Mouse (Mus musculus) CH12.LX (cell line): Measurements from ENCODE around the gene Artn. TPM values are rescaled to one million over a fixed set of nuclear protein-coding genes. Genes with fewer than 3 reads are reported as not detected.

Experiments
- DNase-seq: peaks from one replicate; pipeline ENCODE4 v3.0.0-alpha.2; 2013; ENCODE audit errors: extremely low read depth
- H3K27ac ChIP-seq: 2 replicates; pipeline ENCODE4 v1.5.1; 2012; ENCODE audit warnings: low read depth, mild to moderate bottlenecking, control low read depth, moderate library complexity; ENCODE audit not compliant: insufficient read depth
- H3K27me3 ChIP-seq: replicated peaks from 2 replicates; pipeline ENCODE3; 2012; ENCODE audit warnings: inconsistent platforms
- H3K36me3 ChIP-seq, 2 experiments: replicated peaks in 1 of 2; 2 replicates each; pipeline versions ENCODE3 to v1.6.1; 2012; ENCODE audit warnings: inconsistent platforms in 1 of 2, low read length in 1 of 2, mild to moderate bottlenecking in 1 of 2, mixed read lengths in 1 of 2, moderate library complexity in 1 of 2; ENCODE audit not compliant: control insufficient read depth in 1 of 2, insufficient read depth in 1 of 2
- H3K4me1 ChIP-seq, 2 experiments: 2 replicates each; pipeline ENCODE4 v1.6.1; 2012; ENCODE audit warnings: inconsistent platforms in 1 of 2, moderate library complexity in 1 of 2; ENCODE audit not compliant: insufficient read depth in 2 of 2, control insufficient read depth in 1 of 2
- H3K4me2 ChIP-seq: 2 replicates; pipeline ENCODE4 v1.6.1; 2012; ENCODE audit warnings: low read depth, mild to moderate bottlenecking, control low read depth; ENCODE audit not compliant: poor library complexity, insufficient read depth, severe bottlenecking
- H3K4me3 ChIP-seq, 3 experiments: fragments of 150-350 bp in 1 of 3; sonication (generic) in 1 of 3; replicated peaks in 1 of 3; 2 replicates each; pipeline versions ENCODE3 to v1.5.1; 2011 to 2012; ENCODE audit warnings: low read depth in 2 of 3, low read length in 2 of 3, mild to moderate bottlenecking in 2 of 3, moderate library complexity in 2 of 3, control low read depth in 1 of 3, improper control_type of control experiment in 1 of 3, inconsistent platforms in 1 of 3, mixed read lengths in 1 of 3; ENCODE audit not compliant: poor library complexity in 1 of 3
- H3K79me2 ChIP-seq: replicated peaks from 2 replicates; pipeline ENCODE4 v1.6.1; 2012; ENCODE audit warnings: mild to moderate bottlenecking, moderate library complexity; ENCODE audit not compliant: control insufficient read depth, poor library complexity, insufficient read depth, severe bottlenecking; ENCODE audit errors: extremely low read depth
- H3K9ac ChIP-seq: 2 replicates; pipeline ENCODE4 v1.6.1; 2012; ENCODE audit warnings: low read depth, mild to moderate bottlenecking, control low read depth, moderate library complexity; ENCODE audit not compliant: insufficient read depth
- H3K9me3 ChIP-seq: replicated peaks from 2 replicates; pipeline ENCODE3; 2012; ENCODE audit warnings: low read length, inconsistent platforms, mixed read lengths
- CHD1 ChIP-seq: IDR thresholded peaks from 2 replicates; pipeline ENCODE4 v1.6.1; 2012; ENCODE audit warnings: low read depth, low read length, improper control_type of control experiment, inconsistent platforms
- CHD2 ChIP-seq: IDR thresholded peaks from 2 replicates; pipeline ENCODE4 v1.6.1; 2011; ENCODE audit warnings: low read length, improper control_type of control experiment
- E2F4 ChIP-seq: IDR thresholded peaks from 2 replicates; pipeline ENCODE4 v1.6.1; 2011; ENCODE audit warnings: low read depth, low read length, improper control_type of control experiment; ENCODE audit not compliant: insufficient replicate concordance
- ELF1 ChIP-seq: IDR thresholded peaks from 2 replicates; pipeline ENCODE4 v1.6.1; 2014; ENCODE audit warnings: low read depth, mild to moderate bottlenecking, inconsistent platforms, low read length, improper control_type of control experiment
- ETS1 ChIP-seq: conservative IDR thresholded peaks from 2 replicates; pipeline ENCODE4 v1.6.1; 2012; ENCODE audit warnings: low read depth, mild to moderate bottlenecking, inconsistent platforms, low read length, improper control_type of control experiment, moderate library complexity
- GABPA ChIP-seq: IDR thresholded peaks from 2 replicates; pipeline ENCODE4 v1.6.1; 2012; ENCODE audit warnings: low read depth, low read length, improper control_type of control experiment, inconsistent platforms; ENCODE audit not compliant: insufficient replicate concordance
- IRF4 ChIP-seq: IDR thresholded peaks from 2 replicates; pipeline ENCODE4 v1.6.1; 2014; ENCODE audit warnings: low read depth, mild to moderate bottlenecking, inconsistent platforms, low read length, improper control_type of control experiment
- JUN ChIP-seq: IDR thresholded peaks from 2 replicates; pipeline ENCODE4 v1.6.1; 2011; ENCODE audit warnings: low read depth, mild to moderate bottlenecking, low read length, improper control_type of control experiment, moderate library complexity; ENCODE audit not compliant: insufficient read depth
- JUND ChIP-seq: conservative IDR thresholded peaks from 2 replicates; pipeline ENCODE4 v1.6.1; 2011; ENCODE audit warnings: low read depth, low read length, improper control_type of control experiment
- MYC ChIP-seq: IDR thresholded peaks from 2 replicates; pipeline ENCODE4 v1.6.1; 2011; ENCODE audit warnings: low read depth, mild to moderate bottlenecking, improper control_type of control experiment, low read length
- NELFE ChIP-seq: IDR thresholded peaks from 2 replicates; pipeline ENCODE4 v1.6.1; 2011; ENCODE audit warnings: low read depth, low read length, improper control_type of control experiment
- PAX5 ChIP-seq: IDR thresholded peaks from 2 replicates; pipeline ENCODE4 v1.6.1; 2012; ENCODE audit warnings: low read length, inconsistent platforms, mixed read lengths
- RAD21 ChIP-seq: IDR thresholded peaks from 2 replicates; pipeline ENCODE4 v1.6.1; 2011; ENCODE audit warnings: low read depth, mild to moderate bottlenecking, low read length, improper control_type of control experiment, moderate library complexity
- RCOR1 ChIP-seq: conservative IDR thresholded peaks from 2 replicates; pipeline ENCODE4 v1.6.1; 2012; ENCODE audit warnings: low read depth, mild to moderate bottlenecking, inconsistent platforms, low read length, improper control_type of control experiment
- TCF12 ChIP-seq: IDR thresholded peaks from 2 replicates; pipeline ENCODE4 v1.6.1; 2014; ENCODE audit warnings: low read depth, mild to moderate bottlenecking, inconsistent platforms, low read length, improper control_type of control experiment
- USF1 ChIP-seq: IDR thresholded peaks from 2 replicates; pipeline ENCODE4 v1.6.1; 2014; ENCODE audit warnings: low read depth, mild to moderate bottlenecking, inconsistent platforms, low read length, improper control_type of control experiment
- USF2 ChIP-seq: conservative IDR thresholded peaks from 2 replicates; pipeline ENCODE4 v1.6.1; 2011; ENCODE audit warnings: low read depth, low read length, improper control_type of control experiment
- ZC3H11A ChIP-seq: IDR thresholded peaks from 2 replicates; pipeline ENCODE4 v1.6.1; 2012; ENCODE audit warnings: low read depth, mild to moderate bottlenecking, inconsistent platforms, low read length, improper control_type of control experiment
- ZKSCAN1 ChIP-seq: IDR thresholded peaks from 2 replicates; pipeline ENCODE4 v1.6.1; 2012; ENCODE audit warnings: low read depth, inconsistent platforms, low read length, improper control_type of control experiment, borderline replicate concordance
- ZNF384 ChIP-seq: IDR thresholded peaks from 2 replicates; pipeline ENCODE4 v1.6.1; 2012; ENCODE audit warnings: low read depth, low read length, improper control_type of control experiment, inconsistent platforms
- dilution Hi-C: fragments of 300-500 bp; cut with MboI; formaldehyde crosslinking; loops from 2 replicates; pipeline ENCODE4 v1.14.3; 2020; ENCODE audit warnings: low sequenced_read_pairs; ENCODE audit not compliant: extremely low pct_unique_long_range_greater_than_20kb, extremely low pct_ligation_motif_present
- in situ Hi-C: fragments of 300-500 bp; cut with MboI; formaldehyde crosslinking; loops from 3 replicates; pipeline ENCODE4 v1.14.3; 2019; ENCODE audit warnings: low sequenced_read_pairs, low pct_ligation_motif_present, low pct_unique_long_range_greater_than_20kb, mixed read lengths
- polyA plus RNA-seq: library from polyadenylated mRNA; unstranded; fragments of >175 nt; gene quantifications from 2 replicates; pipeline ENCODE4 v1.2.1, GENCODE M21; 2012; ENCODE audit warnings: low read depth; ENCODE audit not compliant: insufficient read length
- total RNA-seq, 2 experiments: library from RNA; depleted of rRNA; stranded (reverse); fragments of 300-350 nt in 1 of 2; fragments of >200 nt in 1 of 2; gene quantifications; 2 replicates each; pipeline ENCODE4 v1.2.3; 2012 to 2014

Artn gene
- total and polyA plus RNA-seq, 3 experiments, result not detected

DNA sequence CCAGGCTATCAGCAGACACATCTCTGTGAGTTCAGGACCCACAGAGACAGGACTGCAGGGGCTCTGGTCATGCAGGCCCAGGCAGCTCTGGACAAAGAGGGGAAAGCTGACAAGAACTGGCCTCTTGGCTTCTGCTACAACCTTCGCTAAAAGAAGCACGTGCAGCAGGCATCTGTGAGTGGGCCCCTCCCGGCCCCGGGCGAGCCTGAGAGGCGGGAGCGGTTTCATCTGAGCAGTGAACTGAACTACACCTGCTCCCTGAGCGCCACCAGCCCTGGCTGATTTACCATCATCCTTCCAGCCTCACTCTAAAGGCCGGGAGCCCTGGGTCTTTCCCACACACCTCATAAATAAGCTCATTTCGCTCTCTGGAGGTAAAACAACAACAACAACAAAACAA lies 51.3 kb downstream of the Artn start:
- DNase-seq, result no peak
- H3K4me1 ChIP-seq, result no peaks in the 10 kb centered on the region
- no peaks in the 10 kb centered on the region for H3K9me3 ChIP-seq
- no peak overlapping the region for H3K9ac ChIP-seq
- peaks cover 10 to 91% of the 10 kb centered on the region in 2 experiments for H3K36me3 ChIP-seq
- no peaks in the 10 kb centered on the region for H3K79me2 ChIP-seq
- TF ChIP-seq JUND (no peak), NELFE (no peak), CHD1 (no peak), ZC3H11A (no peak), E2F4 (no peak), RAD21 (no peak), ZKSCAN1 (no peak), CHD2 (no peak), USF1 (no peak), ETS1 (no peak), TCF12 (no peak), ELF1 (no peak), JUN (no peak), GABPA (no peak), RCOR1 (no peak), USF2 (no peak), ZNF384 (no peak), PAX5 (no peak), MYC (no peak), IRF4 (no peak)
- dilution Hi-C loops, result no loop called here
- no peak overlapping the region for H3K4me2 ChIP-seq
- H3K4me3 ChIP-seq, result no peak overlapping the region
- in situ Hi-C loops, result no loop called here
- no peak overlapping the region for H3K27ac ChIP-seq
- H3K27me3 ChIP-seq, result no peaks in the 10 kb centered on the region

Other genes with a start within 250 kb of the Artn start
- gene Dmap1, start 247.5 kb downstream of the Artn start, total RNA-seq (2012; rRNA removed), result 39.3 and 42.2 TPM in 2 replicates
- 39.3 and 42.6 TPM in 2 replicates for gene Dmap1, start 247.5 kb downstream of the Artn start, total RNA-seq (2014; rRNA removed)
- gene Dmap1, start 247.5 kb downstream of the Artn start, polyA plus RNA-seq, result 43.4 and 44.5 TPM in 2 replicates
- 0.08 TPM in 1 of 2 replicates, not detected in the other for gene Gm12845, start 205.4 kb downstream of the Artn start, total RNA-seq (2012; rRNA removed)
- not detected in 2 replicates for gene Gm12845, start 205.4 kb downstream of the Artn start, total RNA-seq (2014; rRNA removed)
- 0.17 TPM in 1 of 2 replicates, not detected in the other for gene Gm12845, start 205.4 kb downstream of the Artn start, polyA plus RNA-seq
- not detected in 2 replicates for gene Klf17, start 164.1 kb downstream of the Artn start, total RNA-seq (2012; rRNA removed)
- not detected in 2 replicates for gene Klf17, start 164.1 kb downstream of the Artn start, total RNA-seq (2014; rRNA removed)
- gene Klf17, start 164.1 kb downstream of the Artn start, polyA plus RNA-seq, result not detected in 2 replicates
- 3.9 and 15.6 TPM in 2 replicates for gene Slc6a9, start 95.3 kb downstream of the Artn start, total RNA-seq (2012; rRNA removed)
- 1.8 and 4.0 TPM in 2 replicates for gene Slc6a9, start 95.3 kb downstream of the Artn start, total RNA-seq (2014; rRNA removed)
- 7.8 and 9.1 TPM in 2 replicates for gene Slc6a9, start 95.3 kb downstream of the Artn start, polyA plus RNA-seq
- gene Ccdc24, start 57.2 kb downstream of the Artn start, total RNA-seq (2012; rRNA removed), result 0.46 and 0.93 TPM in 2 replicates
- not detected in 2 replicates for gene Ccdc24, start 57.2 kb downstream of the Artn start, total RNA-seq (2014; rRNA removed)
- gene Ccdc24, start 57.2 kb downstream of the Artn start, polyA plus RNA-seq, result 0.40 and 0.81 TPM in 2 replicates
- gene B4galt2, start 46.3 kb downstream of the Artn start, total RNA-seq (2012; rRNA removed), result 0.25 and 0.29 TPM in 2 replicates
- not detected in 2 replicates for gene B4galt2, start 46.3 kb downstream of the Artn start, total RNA-seq (2014; rRNA removed)
- gene B4galt2, start 46.3 kb downstream of the Artn start, polyA plus RNA-seq, result 0.14 and 0.22 TPM in 2 replicates
- 169 and 186 TPM in 2 replicates for gene Atp6v0b, start 42.4 kb downstream of the Artn start, total RNA-seq (2012; rRNA removed)
- gene Atp6v0b, start 42.4 kb downstream of the Artn start, total RNA-seq (2014; rRNA removed), result 165 and 176 TPM in 2 replicates
- gene Atp6v0b, start 42.4 kb downstream of the Artn start, polyA plus RNA-seq, result 189 and 202 TPM in 2 replicates
- 19.8 and 25.8 TPM in 2 replicates for gene Dph2, start 37.7 kb downstream of the Artn start, total RNA-seq (2012; rRNA removed)
- 20.9 and 21.5 TPM in 2 replicates for gene Dph2, start 37.7 kb downstream of the Artn start, total RNA-seq (2014; rRNA removed)
- gene Dph2, start 37.7 kb downstream of the Artn start, polyA plus RNA-seq, result 15.2 and 20.8 TPM in 2 replicates
- gene Ipo13, start 14.8 kb downstream of the Artn start, total RNA-seq (2012; rRNA removed), result 22.0 and 27.5 TPM in 2 replicates
- gene Ipo13, start 14.8 kb downstream of the Artn start, total RNA-seq (2014; rRNA removed), result 5.9 and 7.4 TPM in 2 replicates
- gene Ipo13, start 14.8 kb downstream of the Artn start, polyA plus RNA-seq, result 46.5 and 54.1 TPM in 2 replicates
- gene St3gal3, start 205.2 kb upstream of the Artn start, total RNA-seq (2012; rRNA removed), result 7.8 and 10.1 TPM in 2 replicates
- 6.3 and 7.1 TPM in 2 replicates for gene St3gal3, start 205.2 kb upstream of the Artn start, total RNA-seq (2014; rRNA removed)
- gene St3gal3, start 205.2 kb upstream of the Artn start, polyA plus RNA-seq, result 8.2 and 8.7 TPM in 2 replicates